Mouse (Mus musculus): ENCODE results near the gene Gm49339.
"Not testable (repeated sequence)": the region's sequence is repeated elsewhere in the genome, so short reads cannot be mapped to it uniquely, and the experiment has no call there.

Gene Gm49339

DNA sequence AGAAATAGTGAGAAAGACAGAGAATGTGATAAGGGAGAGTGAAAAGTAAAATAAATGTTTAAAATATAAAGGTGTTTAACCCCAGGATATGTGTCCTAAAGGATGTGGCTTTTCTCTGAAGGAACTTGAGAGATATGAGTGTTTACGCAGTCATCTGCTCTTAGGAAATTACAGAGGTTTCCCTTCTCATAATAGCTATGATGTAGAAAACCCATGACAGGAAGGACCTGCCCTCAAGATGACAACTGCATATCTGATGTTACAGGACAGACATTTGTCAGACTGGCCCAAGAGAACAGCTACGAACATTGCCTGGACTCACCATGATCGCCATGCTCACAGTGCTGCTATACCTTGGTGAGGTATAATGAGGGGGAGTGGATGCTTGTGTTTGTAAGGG is at the start of gene Gm49339, which contains the start of gene Lilr4b:
Gene Gm49339 (plus strand): TSS at position 216 of the 400 bp plus-strand sequence.
Gene Lilr4b (plus strand): TSS at position 236 of the 400 bp plus-strand sequence.
- not testable (repeated sequence) for DNase-seq (ENCODE audit: low spot score)

DNA sequence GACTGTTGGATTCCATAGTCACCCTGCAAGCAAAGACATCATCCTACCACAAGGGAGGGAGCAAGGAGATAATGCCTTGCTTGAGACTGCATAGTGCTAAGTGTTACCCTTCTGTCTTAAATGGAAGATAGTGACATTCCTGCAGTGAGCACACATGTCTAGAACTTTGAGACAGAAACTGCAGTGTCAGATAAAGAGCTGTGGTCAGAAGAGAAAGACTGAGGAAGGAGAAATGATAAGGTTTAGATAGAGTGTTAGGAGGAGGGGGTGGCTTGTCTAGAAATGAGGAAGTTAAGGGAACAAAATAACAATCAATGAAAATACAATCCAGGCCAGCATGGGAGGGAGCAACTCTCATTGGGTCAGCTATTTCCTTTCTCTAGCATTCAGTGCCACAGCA is 47.5 kb upstream of the Gm49339 start:
- no peak for DNase-seq (ENCODE audit: low spot score)

DNA sequence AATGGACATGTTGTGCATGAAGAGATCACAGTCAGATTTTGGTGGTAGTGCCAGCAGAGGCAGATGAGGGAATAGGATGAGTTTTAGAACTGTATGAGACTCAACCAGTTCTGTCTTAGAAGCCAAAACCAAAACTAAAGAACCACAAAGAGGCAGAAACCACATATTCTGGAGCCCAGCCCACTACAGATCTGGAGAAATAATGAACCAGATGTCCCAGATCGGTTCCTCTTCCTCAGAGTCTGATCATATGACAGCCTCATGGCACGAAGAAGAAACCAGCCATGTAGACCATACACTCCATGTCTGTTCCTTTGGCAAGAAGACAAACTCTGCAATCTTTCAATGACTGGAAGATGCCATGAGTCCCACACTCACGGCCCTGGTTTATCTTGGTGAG is 44.7 kb upstream of the Gm49339 start:
- DNase-seq (ENCODE audit: low spot score), result no peak

DNA sequence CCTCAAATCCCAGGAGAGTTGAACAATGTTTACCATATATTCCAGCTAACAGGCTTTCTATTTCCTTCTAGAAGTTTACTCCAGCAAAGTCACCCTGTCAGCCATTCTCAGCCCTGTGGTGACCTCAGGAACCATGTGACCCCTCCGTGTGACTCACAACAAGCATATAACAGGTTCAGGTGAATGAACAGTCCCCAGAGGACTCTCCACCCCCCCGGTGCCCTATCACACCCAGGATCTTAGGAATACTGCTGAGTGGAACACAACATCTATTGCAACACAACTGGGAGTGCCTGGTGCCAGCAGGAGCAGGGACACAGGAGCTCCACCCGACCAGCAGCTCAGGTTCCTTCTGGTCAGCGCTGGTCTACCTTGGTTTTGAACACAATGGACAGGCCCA is 28.8 kb upstream of the Gm49339 start:
- no peak for DNase-seq (ENCODE audit: low spot score)

DNA sequence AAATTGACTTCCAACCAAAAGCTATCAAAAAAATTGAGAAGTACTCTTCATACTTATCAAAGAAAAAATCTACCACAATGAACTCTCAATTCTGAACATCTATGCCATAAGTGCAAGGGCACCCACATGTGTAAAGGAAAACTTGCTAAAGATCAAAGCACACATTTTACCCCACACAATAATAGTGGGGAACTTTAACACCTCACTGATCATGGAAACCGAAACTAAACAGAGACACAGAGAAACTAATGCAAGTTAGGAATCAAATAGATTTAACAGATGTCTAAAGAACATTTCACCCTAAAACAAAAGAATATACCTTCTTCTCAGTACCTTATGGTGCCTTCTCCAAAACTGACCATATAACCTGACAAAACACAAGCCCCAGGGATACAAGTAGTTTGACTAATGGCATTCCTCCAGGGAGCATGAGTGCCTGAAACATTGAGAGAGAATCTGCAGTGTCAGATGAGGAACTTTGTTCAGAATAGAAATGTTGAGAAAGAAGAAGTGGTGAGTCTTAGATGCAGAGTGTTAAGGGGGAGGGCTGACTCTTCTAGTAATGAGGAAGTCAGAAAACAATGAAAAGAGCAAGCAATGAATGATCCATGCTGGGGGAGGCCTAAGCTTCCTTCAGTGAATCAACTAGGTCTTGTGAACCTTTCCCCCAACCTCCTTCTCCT is 26.7 kb upstream of the Gm49339 start:
- no peak for DNase-seq (ENCODE audit: low spot score)

DNA sequence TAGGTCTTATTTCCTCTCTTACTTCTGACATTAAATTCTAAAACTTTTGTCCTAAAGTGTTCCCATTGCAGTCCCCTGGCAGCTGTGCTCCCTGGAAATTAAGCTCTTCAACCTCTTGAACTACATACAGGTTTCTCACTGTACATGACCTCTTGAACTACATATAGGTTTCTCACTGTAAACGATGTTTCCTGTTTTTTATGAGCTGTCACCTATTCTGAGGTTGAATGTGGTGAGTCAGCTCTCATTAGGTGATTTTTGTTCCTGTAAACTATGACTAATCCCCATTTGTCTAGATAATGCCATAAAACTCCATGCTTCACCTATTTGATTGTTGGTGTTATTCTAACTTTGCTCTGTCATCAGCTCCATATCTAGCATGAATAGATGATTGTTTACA is 26.0 kb upstream of the Gm49339 start:
- no peak for DNase-seq (ENCODE audit: low spot score)

DNA sequence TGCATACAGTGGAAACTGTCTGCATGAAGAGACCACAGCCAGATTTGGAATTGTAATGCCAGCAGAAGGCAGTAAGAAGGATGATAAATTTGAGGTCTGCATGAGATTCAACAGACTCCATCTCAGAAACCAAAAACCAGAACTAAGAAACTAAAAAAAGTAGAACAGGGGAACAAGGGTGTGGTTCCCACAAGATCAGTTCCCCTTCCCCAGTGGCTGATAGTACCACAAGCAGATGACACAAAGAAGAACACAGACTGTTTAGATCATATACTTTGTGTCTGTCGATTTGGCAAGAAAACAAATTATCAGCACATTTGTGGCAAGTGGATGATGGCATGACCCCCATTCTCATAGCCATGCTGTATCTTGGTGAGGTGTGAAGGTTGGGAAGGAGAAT is 24.6 kb upstream of the Gm49339 start:
- no peak for DNase-seq (ENCODE audit: low spot score)

DNA sequence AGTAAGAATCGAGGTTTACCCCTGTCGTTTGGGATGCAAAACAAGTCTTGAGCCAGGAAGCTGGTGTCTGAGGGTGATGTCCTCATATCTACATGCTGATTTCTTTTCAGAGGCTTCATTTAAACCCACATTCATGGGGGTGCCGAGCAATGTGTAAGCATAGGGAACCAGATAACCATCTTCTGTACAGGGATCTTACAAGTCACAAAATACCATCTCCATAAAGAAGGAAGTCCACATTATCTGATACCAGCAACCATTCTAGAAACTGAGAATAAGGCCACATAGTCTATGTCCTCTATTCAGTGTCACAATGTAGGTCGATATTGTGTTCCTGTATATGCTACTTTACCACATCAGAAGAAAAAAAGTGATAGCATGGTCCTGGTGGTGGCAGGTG is 24.0 kb upstream of the Gm49339 start:
- DNase-seq (ENCODE audit: low spot score), result no peak

DNA sequence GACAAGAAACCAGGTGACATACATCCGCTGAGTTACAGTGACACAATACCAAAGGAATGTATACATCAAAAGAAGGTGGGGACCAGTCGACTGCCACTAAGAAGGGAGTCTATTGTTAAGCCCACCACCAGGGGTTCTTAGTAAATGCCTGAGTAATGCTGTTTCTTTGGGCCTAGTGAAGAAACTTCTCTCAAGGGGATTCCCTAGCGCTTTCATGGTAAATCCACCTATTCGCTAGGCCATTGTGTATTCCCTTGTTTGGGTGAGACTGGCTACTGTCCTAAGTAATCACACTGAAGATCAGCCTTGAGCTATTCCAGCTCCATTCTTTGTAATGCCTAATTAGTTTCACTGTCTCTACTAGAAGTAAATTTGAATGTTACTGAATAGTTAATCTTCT is 16.6 kb upstream of the Gm49339 start:
- not testable (repeated sequence) for DNase-seq (ENCODE audit: low spot score)

DNA sequence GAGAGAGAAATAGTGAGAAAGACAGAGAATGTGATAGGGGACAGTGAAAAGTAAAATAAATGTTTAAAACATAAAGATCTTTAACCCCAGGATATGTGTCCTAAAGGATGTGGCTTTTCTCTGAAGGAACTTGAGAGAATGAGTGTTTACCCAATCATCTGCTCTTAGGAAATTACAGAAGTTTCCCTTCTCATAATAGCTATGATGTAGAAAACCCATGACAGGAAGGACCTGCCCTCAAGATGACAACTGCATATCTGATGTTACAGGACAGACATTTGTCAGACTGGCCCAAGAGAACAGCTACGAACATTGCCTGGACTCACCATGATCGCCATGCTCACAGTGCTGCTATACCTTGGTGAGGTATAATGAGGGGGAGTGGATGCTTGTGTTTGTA is 10.3 kb downstream of the Gm49339 start, which contains the start of gene Lilrb4a:
Gene Lilrb4a (plus strand): TSS at position 266 of the 400 bp plus-strand sequence.
- not testable (repeated sequence) for DNase-seq (ENCODE audit: low spot score)

DNA sequence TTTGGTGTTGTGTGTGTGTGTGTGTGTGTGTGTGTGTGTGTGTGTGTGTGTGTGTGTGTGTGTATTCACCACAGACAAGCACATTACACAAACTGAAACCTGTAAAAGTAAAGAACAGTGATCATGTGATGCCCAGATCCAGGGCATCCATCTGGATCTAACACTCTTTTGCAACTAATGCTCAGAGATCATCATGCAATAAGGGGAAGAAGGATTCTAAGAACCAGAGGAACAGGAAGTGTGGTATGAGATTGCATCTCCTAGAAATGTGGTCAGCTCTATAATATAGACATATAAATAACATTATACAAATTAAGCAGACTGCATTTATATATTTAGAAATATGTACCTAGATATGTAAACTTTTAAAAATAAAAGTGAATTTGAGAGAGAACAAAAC is 39.6 kb downstream of the Gm49339 start:
- no peak for DNase-seq (ENCODE audit: low spot score)

DNA sequence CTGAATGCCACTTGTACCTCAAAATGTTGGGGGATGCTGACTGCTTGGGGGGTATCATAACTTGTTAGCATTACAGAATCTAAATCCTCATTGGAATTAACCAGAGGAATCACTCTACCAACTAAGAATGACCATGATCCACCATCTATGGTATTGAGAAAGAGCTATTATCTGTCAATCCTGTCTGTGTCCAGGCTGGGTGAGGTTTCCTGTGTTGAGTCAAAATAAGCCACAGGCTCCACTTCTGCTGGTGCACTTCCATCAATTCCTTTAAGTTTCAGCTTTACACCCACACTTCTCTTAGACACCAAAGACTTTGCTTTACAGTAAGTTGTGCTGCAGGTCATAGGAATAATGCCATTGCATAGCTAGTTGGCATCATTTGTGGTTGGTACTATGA is 41.0 kb downstream of the Gm49339 start:
- no peak for DNase-seq (ENCODE audit: low spot score)

DNA sequence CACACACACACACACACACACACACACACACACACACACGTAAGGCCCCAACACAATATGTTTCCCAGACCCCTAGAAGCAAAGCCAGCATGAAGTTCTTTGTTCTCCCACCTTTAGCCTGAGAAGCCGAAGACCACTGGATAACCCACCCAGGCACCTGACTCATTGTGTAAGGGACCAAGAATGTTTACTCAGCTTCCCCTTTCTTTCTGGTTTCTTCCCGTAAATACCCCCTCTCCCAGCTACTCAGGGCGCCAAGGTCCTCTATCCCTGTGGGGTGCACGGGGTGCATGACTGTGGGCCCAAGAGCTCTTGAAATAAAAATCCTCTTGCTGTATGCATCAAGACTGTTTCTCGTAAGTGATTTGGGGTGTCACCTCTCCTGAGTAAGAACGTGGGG is 45.7 kb downstream of the Gm49339 start:
- DNase-seq (ENCODE audit: low spot score), result no peak

DNA sequence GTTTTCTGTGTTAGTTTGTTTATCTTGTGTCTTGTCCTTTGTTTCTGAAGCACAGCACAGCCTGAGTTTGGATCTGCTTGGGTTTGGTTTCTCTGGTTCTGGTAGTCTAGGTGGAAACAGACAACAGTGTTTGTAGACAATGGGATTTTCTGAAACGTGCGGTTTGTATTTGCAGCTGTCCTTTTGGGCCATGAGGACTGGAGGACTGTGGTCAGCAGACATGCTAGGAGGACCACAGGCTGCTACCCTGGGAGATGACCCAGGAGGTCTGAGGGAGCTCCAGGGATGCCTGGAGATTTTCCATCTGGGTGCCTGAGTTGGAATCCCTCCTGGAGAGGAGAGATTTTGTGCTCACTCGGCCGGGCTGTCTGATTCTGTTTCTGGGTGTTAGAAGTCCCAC is 46.2 kb downstream of the Gm49339 start:
- no peak for DNase-seq (ENCODE audit: low spot score)

DNA sequence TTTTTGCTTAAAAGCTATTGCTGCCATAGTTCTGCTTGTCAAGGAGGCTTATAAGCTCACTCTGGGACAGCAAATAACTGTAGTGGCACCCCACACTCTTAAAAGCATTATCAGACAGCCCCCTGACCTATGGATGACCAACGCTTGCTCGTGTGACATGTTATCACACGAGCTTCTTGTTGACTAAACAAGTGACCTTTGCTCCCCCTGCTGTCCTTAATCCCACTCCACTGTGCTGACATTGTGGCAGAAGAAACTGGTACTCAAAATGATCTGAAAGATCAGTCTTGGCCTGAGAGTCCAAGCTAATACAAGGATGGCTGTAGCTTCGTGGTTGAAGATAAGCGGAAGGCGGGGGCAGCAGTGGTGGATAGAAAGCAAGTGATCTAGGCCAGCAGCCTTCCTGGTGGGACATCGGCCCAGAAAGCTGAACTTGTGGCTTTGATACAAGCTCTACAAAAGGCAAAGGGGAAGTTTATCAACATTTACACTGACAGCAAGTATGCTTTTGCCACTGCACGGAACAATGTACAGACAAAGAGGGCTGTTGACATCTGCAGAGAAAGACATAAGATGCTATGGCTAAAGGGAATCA is 48.5 kb downstream of the Gm49339 start:
- DNase-seq (ENCODE audit: low spot score), result no peak

DNA sequence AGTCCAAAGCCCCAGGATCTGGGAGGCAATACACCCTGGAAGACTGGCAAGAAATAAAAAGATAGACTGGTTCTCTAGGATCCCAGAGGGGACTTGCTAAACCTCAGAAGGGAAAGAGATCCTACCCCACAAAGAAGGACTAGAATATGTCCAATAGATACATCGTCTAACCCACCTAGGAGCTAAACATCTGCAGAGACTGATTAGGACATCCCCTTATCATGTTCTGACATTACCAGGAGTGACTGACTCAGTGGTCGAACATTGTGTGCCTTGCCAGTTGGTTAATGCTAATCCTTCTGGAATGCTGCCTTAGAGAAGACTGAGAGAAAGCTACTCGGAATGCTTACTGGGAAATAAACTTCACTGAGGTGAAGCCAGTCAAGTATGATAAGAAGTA is 49.1 kb downstream of the Gm49339 start:
- no peak for DNase-seq (ENCODE audit: low spot score)

DNA sequence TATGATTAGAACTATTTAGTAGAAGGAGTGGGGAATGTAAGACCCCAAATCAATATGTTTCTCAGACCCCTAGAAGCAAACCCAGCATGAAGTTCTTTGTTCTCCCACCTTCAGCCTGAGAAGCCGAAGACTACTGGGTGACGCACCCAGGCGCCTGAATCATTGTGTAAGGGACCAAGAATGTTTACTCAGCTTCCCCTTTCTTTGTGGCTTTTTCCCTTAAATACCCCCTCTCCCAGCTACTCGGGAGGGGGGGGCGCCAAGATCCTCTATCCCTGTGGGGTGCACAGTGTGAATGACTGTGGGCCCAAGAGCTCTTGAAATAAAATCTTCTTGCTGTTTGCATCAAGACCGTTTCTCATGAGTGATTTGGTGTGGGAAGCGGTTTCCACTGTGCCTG is 50.4 kb downstream of the Gm49339 start:
- no peak for DNase-seq (ENCODE audit: low spot score)

Data from embryo, embryonic 10 days (tissue).